Mouse (Mus musculus): Measurements from ENCODE around the gene Mob1a. TPM values are rescaled to one million over a fixed set of nuclear protein-coding genes. Genes with fewer than 3 reads are reported as not detected.

The Mob1a gene
- polyA plus RNA-seq, 1 experiment: 41.3 TPM

DNA sequence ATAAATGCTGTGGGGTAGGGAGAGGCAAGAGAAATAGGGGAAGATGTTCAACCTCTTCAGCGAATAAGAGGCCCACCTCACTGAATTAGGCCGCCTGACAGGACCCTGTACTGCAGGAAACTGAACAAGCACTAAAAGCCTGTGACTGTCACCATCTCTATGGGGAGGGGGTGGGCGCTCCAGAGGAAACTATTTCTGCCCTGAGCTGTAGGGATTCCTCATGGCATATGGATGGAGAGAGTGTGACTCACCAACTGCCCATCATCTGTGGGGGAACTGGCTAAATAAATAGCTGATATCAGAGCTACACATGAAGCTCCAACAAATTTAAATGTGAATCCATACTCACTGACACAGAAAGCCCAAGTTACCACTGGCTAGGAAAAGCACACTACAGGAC lies 45.5 kb downstream of the Mob1a start:
- Histone ChIP-seq H3K4me1 (ENCODE audit: control insufficient read depth, insufficient read depth, low read length) (no peaks in the 10 kb centered on the region), H3K4me3 (replicated peaks; ENCODE audit: extremely low read depth, low read depth, low read length) (no peak overlapping the region)
- WGBS: 85% methylated on average over 3 of the region's 3 CpGs
- TF ChIP-seq POLR2A (IDR thresholded peaks at IDR 0.05; ENCODE audit: borderline replicate concordance, extremely low read depth, low read depth, low read length) (no peak), CTCF (IDR thresholded peaks at IDR 0.05; ENCODE audit: insufficient read depth, low read length) (no peak)
- no peak for DNase-seq

DNA sequence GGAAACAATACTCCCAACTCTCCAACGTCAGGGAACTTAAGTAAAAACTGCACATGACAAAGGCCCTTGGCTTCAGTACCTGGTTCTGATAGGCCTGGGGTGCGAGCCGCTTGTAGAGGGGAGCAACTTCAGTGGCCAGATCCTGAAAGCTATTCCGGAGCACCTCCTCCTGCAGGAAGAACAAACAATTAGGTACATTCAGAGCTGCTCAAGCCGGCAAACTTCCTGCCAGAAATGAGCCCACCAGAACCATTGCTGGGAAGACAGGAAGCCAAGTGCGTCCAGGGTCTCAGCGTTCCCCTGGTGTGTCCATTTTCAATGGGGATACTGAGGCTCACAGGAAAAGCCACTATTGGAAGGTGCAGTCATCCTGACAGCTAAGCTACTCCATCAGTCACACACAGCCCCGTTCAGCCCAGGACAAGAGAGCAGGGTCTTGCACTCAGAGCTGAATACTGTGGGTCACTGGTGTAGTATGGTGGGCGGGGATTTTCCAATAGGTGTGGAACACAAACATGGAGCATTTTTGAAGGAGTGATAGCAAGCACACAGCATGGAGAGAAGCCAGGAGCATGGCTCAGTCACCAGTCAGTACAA lies 48.0 kb downstream of the Mob1a start:
- Histone ChIP-seq H3K4me1 (ENCODE audit: control insufficient read depth, insufficient read depth, low read length) (no peaks in the 10 kb centered on the region), H3K4me3 (replicated peaks; ENCODE audit: extremely low read depth, low read depth, low read length) (no peak overlapping the region)
- TF ChIP-seq POLR2A (IDR thresholded peaks at IDR 0.05; ENCODE audit: borderline replicate concordance, extremely low read depth, low read depth, low read length) (no peak), CTCF (IDR thresholded peaks at IDR 0.05; ENCODE audit: insufficient read depth, low read length) (no peak)
- 64% methylated on average over 9 of the region's 9 CpGs for WGBS
- DNase-seq: no peak

DNA sequence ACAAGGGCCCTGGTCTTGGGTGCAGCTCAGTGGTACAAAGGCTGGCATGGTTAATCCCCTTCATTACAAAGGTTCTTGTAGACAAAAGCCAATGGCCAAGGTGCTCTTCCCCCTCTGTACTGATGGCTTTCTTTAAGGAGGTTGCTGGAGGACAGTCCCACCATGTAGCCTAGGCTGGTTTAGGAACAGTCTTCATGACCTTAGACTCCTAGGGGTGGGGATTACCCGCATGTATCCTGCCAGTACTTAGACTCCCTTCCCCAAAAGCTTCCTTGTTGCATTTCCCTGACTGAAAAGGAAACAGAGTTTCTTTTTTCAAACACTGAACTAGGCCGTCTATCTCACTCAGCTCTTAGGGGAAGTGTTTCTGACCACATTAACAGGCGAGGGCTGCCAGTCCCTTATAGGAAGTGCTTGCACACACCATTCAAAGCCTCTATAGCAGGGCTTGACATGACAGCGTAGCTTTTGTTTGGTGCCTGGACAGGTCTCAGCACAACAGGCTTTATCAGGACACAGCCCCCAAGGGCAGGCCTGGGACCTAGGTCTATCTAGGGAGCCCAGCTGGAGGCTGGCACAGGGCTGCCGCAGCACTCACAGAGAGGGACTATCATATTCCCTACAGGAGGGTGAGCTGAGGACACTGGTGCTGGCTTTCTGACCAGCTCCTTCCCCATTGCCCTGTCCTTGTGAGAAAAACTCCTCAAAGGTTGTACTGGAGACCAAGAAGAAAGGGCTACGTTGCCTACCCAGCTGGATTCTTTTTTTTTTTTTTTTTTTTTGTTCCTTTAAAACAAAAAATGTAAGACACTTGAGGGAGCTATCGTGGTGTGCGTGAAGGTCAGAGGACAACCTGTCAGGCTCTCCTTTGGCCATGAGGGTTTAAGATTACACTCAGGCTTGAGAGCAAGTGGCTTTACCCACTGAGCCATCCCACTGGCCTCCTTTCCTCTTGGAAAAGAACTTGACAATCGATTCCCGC lies 56.0 kb downstream of the Mob1a start:
- Histone ChIP-seq H3K4me3 (replicated peaks; ENCODE audit: extremely low read depth, low read depth, low read length) (no peak overlapping the region), H3K4me1 (ENCODE audit: control insufficient read depth, insufficient read depth, low read length) (no peaks in the 10 kb centered on the region)
- WGBS: 54% methylated on average over 10 of the region's 10 CpGs
- no peak for TF ChIP-seq POLR2A (IDR thresholded peaks at IDR 0.05; ENCODE audit: borderline replicate concordance, extremely low read depth, low read depth, low read length)
- TF ChIP-seq CTCF (IDR thresholded peaks at IDR 0.05; ENCODE audit: insufficient read depth, low read length): no peak
- DNase-seq: no peak

DNA sequence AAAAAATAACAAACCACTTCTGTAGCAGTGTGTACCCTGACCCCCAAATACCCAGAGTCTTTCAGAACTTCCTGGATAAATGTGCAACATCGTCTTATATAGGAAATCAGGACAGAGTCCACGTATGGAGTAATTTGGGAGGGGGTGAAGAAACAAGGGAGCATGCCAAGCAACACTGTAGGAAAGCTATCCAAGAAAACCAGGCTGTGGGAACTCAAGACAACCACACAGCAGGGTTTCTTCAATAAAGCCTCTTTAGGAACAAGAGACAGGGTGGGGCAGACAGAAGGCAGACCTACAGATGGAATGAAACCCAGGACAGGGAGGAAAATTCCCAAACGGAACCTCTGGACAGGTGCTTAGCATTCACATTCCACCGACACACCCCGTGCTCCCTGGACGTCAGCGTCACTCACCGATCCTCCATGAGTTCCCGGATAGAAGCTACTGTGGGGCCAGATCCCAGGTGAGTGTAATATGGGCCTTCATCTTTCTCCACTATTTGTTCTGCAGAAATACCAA lies 59.8 kb downstream of the Mob1a start:
- no peak for DNase-seq
- no peaks in the 10 kb centered on the region; the same call in 1 of the 2 replicates for H3K4me1 ChIP-seq (ENCODE audit: control insufficient read depth, insufficient read depth, low read length)
- WGBS: 73% methylated on average over 9 of the region's 9 CpGs
- no peak overlapping the region for H3K4me3 ChIP-seq (replicated peaks; ENCODE audit: extremely low read depth, low read depth, low read length)
- no peak for TF ChIP-seq CTCF (IDR thresholded peaks at IDR 0.05; ENCODE audit: insufficient read depth, low read length)
- TF ChIP-seq POLR2A (IDR thresholded peaks at IDR 0.05; ENCODE audit: borderline replicate concordance, extremely low read depth, low read depth, low read length): no peak

DNA sequence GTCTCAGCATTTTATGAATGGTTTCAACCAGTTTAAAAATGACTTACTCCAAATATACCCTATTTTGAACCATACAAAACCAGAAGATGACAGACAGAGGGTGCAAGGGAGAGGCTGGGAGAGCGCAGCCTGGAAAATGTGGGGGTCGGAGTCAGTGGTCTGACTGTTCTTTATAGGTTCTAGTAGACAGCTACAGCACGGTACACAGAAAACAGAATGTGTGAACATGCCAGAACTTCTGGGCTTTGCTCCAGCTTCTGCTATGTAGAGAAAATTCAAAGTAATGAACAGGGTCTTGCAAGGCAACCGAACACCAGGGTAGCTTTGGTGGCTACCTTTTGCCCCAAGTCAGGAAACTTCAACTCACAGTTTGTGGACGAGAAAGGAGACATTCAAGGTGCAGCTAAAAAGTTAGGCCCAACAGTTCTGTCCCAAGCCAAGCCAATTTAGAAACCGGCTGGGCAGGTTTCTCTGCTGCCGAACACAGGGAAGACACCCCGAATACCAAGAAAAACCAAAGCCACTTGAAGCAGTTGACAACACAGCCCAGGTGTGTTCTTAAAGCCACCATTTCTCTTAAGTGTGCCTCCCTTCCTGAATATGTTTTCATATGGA lies 66.5 kb downstream of the Mob1a start:
- peaks cover 9% of the 10 kb centered on the region for H3K4me1 ChIP-seq (ENCODE audit: control insufficient read depth, insufficient read depth, low read length)
- TF ChIP-seq CTCF (IDR thresholded peaks at IDR 0.05; ENCODE audit: insufficient read depth, low read length): no peak
- TF ChIP-seq POLR2A (IDR thresholded peaks at IDR 0.05; ENCODE audit: borderline replicate concordance, extremely low read depth, low read depth, low read length): no peak
- DNase-seq: peak; percentile 57
- 66% methylated on average over 8 of the region's 8 CpGs for WGBS
- no peak overlapping the region for H3K4me3 ChIP-seq (replicated peaks; ENCODE audit: extremely low read depth, low read depth, low read length)

Other genes with a start within 250 kb of the Mob1a start
- 11.0 and 18.5 TPM in 2 replicates for gene Pcgf1, start 248.1 kb upstream of the Mob1a start, polyA plus RNA-seq (2012; rRNA removed)
- gene Lbx2, start 239.6 kb upstream of the Mob1a start, polyA plus RNA-seq (2012; rRNA removed): 4.6 and 9.7 TPM in 2 replicates
- gene Ccdc142, start 224.4 kb upstream of the Mob1a start, polyA plus RNA-seq (2012; rRNA removed): 10.2 TPM in 2 replicates
- gene Gm42688, start 224.4 kb upstream of the Mob1a start, polyA plus RNA-seq (2012; rRNA removed): 5.4 and 5.5 TPM in 2 replicates
- gene Mrpl53, start 217.0 kb upstream of the Mob1a start, polyA plus RNA-seq (2012; rRNA removed): 60.3 and 68.7 TPM in 2 replicates
- 40.6 and 44.1 TPM in 2 replicates for gene Mogs, start 210.5 kb upstream of the Mob1a start, polyA plus RNA-seq (2012; rRNA removed)
- 174 and 211 TPM in 2 replicates for gene Wbp1, start 204.5 kb upstream of the Mob1a start, polyA plus RNA-seq (2012; rRNA removed)
- 37.0 and 63.4 TPM in 2 replicates for gene Ino80b, start 200.6 kb upstream of the Mob1a start, polyA plus RNA-seq (2012; rRNA removed)
- 110 and 116 TPM in 2 replicates for gene Rtkn, start 190.6 kb upstream of the Mob1a start, polyA plus RNA-seq (2012; rRNA removed)
- gene Wdr54, start 169.6 kb upstream of the Mob1a start, polyA plus RNA-seq (2012; rRNA removed): 5.3 and 6.9 TPM in 2 replicates
- 4.6 and 5.5 TPM in 2 replicates for gene 1700003E16Rik, start 169.6 kb upstream of the Mob1a start, polyA plus RNA-seq (2012; rRNA removed)
- 146 and 155 TPM in 2 replicates for gene Dctn1, start 160.1 kb upstream of the Mob1a start, polyA plus RNA-seq (2012; rRNA removed)
- 56.7 and 62.3 TPM in 2 replicates for gene Slc4a5, start 106.2 kb upstream of the Mob1a start, polyA plus RNA-seq (2012; rRNA removed)
- 1.3 and 2.6 TPM in 2 replicates for gene Mthfd2, start 108 bp upstream of the Mob1a start, polyA plus RNA-seq (2012; rRNA removed)
- 7.5 and 12.5 TPM in 2 replicates for gene Bola3, start 23.1 kb downstream of the Mob1a start, polyA plus RNA-seq (2012; rRNA removed)
- 16.0 and 22.4 TPM in 2 replicates for gene Tet3, start 133.1 kb downstream of the Mob1a start, polyA plus RNA-seq (2012; rRNA removed)
- gene Dguok, start 181.0 kb downstream of the Mob1a start, polyA plus RNA-seq (2012; rRNA removed): 54.9 and 55.5 TPM in 2 replicates
- 64.6 and 108 TPM in 2 replicates for gene Actg2, start 210.2 kb downstream of the Mob1a start, polyA plus RNA-seq (2012; rRNA removed)
- 10.7 and 14.0 TPM in 2 replicates for gene Stambp, start 246.7 kb downstream of the Mob1a start, polyA plus RNA-seq (2012; rRNA removed)

Measured in lung, adult 2 months (tissue).